Mouse (Mus musculus) CD4-positive helper T cell, adult 2 months (primary cell): ENCODE measurements at regions not wholly inside any gene's neighbourhood (a gene's known extent, or its start where the extent isn't known, plus 50 kb on each side); places are given as distances from the start of the nearest gene placed in this dataset.
A peak's percentile ranks its signal among the peaks of the same experiment; 100 is the strongest.

Experiments used
- DNase-seq: peaks from one replicate; pipeline ENCODE4 v3.0.0-alpha.2; 2012; ENCODE audit warnings: low read depth, missing footprints, low spot score

GRCm38 (mm10) chr8:95979223-95979622 lies 90.9 kb upstream of the Got2 start:
- DNase-seq = no peak

DNA sequence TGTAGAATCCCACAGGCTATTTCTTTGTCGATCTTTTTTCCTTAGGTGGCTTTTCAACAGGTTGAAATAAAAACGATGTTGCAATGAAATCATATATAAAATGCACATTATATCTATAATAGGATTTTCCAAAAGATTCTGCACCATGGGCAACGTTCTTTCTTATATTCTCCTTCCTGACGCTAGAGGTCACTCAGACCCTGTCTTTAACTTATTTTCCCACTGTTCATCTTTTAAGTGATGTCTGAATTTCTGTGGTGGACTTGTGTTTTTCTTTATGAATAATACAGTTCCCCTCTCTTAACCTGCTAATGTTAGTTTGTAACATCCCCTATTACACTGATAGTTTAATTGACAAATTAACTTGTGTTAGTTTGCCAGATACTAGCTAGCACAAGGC lies 86.5 kb upstream of the Got2 start:
- DNase-seq = no peak

DNA sequence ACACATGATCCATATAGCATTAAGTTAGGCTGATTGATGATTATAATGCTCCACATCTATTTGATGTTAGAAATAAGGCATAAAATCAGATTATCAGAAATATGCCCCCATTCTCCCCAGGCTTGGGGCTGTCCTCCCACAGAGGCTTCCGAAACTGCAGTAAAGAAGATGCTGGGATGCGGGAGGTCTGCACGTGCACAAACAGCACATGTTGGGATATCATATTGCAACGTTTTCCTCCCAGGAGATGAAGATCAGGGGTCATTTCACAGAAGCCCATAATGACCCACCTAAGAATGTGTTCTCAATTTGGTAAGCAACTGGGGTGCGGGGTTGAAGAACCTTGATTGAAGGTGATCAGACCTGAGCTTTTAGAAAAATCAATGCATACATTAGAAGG lies 85.9 kb upstream of the Got2 start:
- DNase-seq = no peak

DNA sequence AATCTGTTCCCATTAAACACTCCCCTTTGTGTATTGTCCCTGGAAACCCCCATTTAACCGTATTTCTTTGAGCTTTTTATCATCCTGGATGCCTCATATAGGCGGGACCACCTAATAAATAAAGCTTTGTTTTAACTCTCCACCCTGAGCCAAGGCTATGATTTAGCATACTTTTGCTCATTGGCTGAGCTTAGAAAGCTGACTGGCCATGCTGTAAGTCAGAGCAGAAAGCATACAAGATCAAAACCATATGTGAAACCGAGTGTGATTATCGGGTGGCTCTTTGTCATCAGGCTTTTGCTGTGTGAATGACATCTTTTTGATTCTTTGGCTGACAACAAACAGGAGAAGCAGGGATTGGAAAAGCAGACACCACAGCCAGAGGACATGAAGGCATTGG lies 85.2 kb upstream of the Got2 start:
- no peak for DNase-seq

DNA sequence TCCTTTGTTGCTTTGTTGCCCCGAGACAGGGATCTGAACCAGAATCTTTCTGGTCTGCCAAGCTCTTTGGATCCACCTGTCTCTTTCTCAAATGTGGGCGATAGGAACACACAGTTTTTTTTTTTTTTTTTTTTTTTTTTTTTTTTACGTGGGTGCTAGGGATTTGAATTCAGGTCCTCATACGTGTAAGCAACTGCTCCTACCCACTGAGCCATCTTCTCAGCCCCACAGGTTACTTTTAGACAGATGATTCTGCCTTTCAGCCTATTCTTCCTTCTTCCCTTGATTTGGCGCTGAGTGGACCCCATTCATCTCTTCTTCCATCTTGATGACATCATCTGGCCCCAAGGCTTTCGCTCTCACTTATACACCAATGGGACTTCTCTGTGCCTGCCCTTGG lies 80.5 kb upstream of the Got2 start:
- no peak for DNase-seq

GRCm38 (mm10) chr8:95966430-95966829 lies 78.1 kb upstream of the Got2 start:
- no peak for DNase-seq

GRCm38 (mm10) chr8:95952257-95952656 lies 63.9 kb upstream of the Got2 start:
- DNase-seq = no peak

DNA sequence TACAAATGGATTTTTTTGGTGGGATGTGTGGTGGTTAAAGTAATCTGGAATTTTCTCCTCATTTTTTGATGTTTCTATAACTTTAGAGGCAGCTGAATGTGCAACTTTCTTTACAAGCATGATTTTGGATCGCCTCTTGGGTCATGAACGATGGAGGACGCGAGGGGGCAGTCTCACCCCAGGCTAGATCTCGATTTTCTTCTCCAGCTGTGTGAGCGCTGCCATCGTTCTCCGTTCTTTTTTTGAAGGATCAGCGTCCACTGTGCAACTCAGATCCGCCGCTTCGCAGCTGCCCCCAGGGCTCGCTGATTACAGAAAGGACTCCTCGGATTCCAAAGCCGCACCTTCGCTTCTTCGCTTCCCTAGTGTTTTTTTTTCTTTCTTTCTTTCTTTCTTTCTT lies 63.4 kb upstream of the Got2 start:
- DNase-seq = peak; percentile 2
